In genomic region chr11:89804822-89805221, GRCm38 (mm10) we compare ENCODE assay signal across 16 mouse cellular contexts. TPM values are rescaled to one million over a fixed set of nuclear protein-coding genes. Genes with fewer than 3 reads are reported as not detected.
DNase-seq lines count a peak whose midpoint lies in the region; ATAC-seq and TF ChIP-seq lines count a peak whose summit lies in the region.
"Had no signal": no experiment of that assay in that cellular context is flagged by ENCODE, and none has a peak within 500 bp of the region (broad histone marks: within the 10 kb centered on the region; RNA-seq: fewer than 3 reads in every experiment).

No protein-coding gene starts in this region.

- no peak overlapping the region for H3K9ac ChIP-seq in heart, embryonic 13.5 days
- H3K9ac ChIP-seq in neural tube, embryonic 11.5 days (ENCODE audit: low read length), result no peak overlapping the region
- no peak overlapping the region for H3K9ac ChIP-seq in hindbrain, postnatal 0 days (replicated peaks; ENCODE audit: low read length)
- H3K9ac ChIP-seq: intestine, embryonic 15.5 days; liver, embryonic 14.5 days had no signal

- WGBS in heart, embryonic 13.5 days, result 12% methylated on average over 5 of the region's 5 CpGs
- WGBS in neural tube, embryonic 11.5 days, result 67% methylated on average over 5 of the region's 5 CpGs
- WGBS in hindbrain, postnatal 0 days, result 34% methylated on average over 5 of the region's 5 CpGs

- peaks cover 15% of the 10 kb centered on the region for H3K4me1 ChIP-seq in heart, embryonic 13.5 days
- no peaks in the 10 kb centered on the region for H3K4me1 ChIP-seq in neural tube, embryonic 11.5 days (ENCODE audit: control insufficient read depth, insufficient read depth, low read length)
- 0 out of 2 replicates have a peak, but pooled peaks cover 6% of the 10 kb centered on the region for H3K4me1 ChIP-seq in hindbrain, postnatal 0 days (ENCODE audit: insufficient read depth, low read length)

- H3K4me2 ChIP-seq in heart, embryonic 13.5 days, result peak overlapping the region; percentile 50
- H3K4me2 ChIP-seq in neural tube, embryonic 11.5 days (ENCODE audit: low read depth), result no peak overlapping the region
- no peak overlapping the region for H3K4me2 ChIP-seq in hindbrain, postnatal 0 days (ENCODE audit: low read depth, low read length)
- H3K4me2 ChIP-seq: intestine, embryonic 15.5 days had no signal

- peak overlapping the region; percentile 13; the same call in 1 of the 2 replicates for H3K4me3 ChIP-seq in heart, embryonic 13.5 days
- H3K4me3 ChIP-seq in neural tube, embryonic 11.5 days (ENCODE audit: low read depth, low read length), result no peak overlapping the region
- no peak overlapping the region for H3K4me3 ChIP-seq in hindbrain, postnatal 0 days (ENCODE audit: low read length)
- H3K4me3 ChIP-seq: erythroblast, embryonic 14.5 days; intestine, embryonic 15.5 days had no signal

- H3K27ac ChIP-seq in heart, embryonic 13.5 days (replicated peaks), result no peak overlapping the region
- no peak overlapping the region for H3K27ac ChIP-seq in neural tube, embryonic 11.5 days (ENCODE audit: low read depth, low read length)
- H3K27ac ChIP-seq in hindbrain, postnatal 0 days, result peak overlapping the region; percentile 36; the same call in 1 of the 2 replicates
- H3K27ac ChIP-seq: intestine, embryonic 15.5 days; liver, embryonic 14.5 days had no signal

- H3K27me3 ChIP-seq in heart, embryonic 13.5 days (replicated peaks), result peaks cover 5% of the 10 kb centered on the region; the same call in 1 of the 2 replicates
- H3K27me3 ChIP-seq in neural tube, embryonic 11.5 days (ENCODE audit: control insufficient read depth, insufficient read depth, low read length), result no peaks in the 10 kb centered on the region
- no peaks in the 10 kb centered on the region for H3K27me3 ChIP-seq in hindbrain, postnatal 0 days (ENCODE audit: insufficient read depth, low read length)
- H3K27me3 ChIP-seq: intestine, embryonic 15.5 days had no signal

- no peak for ATAC-seq in heart, embryonic 13.5 days (ENCODE audit: extremely low read depth, insufficient number of reproducible peaks, low FRiP score, low TSS enrichment)
- ATAC-seq in neural tube, embryonic 11.5 days (ENCODE audit: insufficient read depth, low FRiP score, low TSS enrichment), result no peak
- no peak for ATAC-seq in hindbrain, postnatal 0 days
- ATAC-seq: intestine, embryonic 15.5 days had no signal

- no peak for TF ChIP-seq CTCF in hindbrain, postnatal 0 days (IDR thresholded peaks at IDR 0.05; ENCODE audit: low read depth)

- no peak for DNase-seq in heart, postnatal 4 days
- DNase-seq in neural tube, embryonic 11.5 days (ENCODE audit: low spot score), result peak; percentile 11
- DNase-seq in neural tube, embryonic 10.5 days (ENCODE audit: extremely low spot score, low spot score), result no peak
- peak; percentile 51 for DNase-seq in hindbrain, postnatal 0 days (ENCODE audit: low spot score)
- peak; percentile 29 for DNase-seq in retina, postnatal 1 day
- DNase-seq in c-Kit-positive CD71-positive TER-119-positive erythroid progenitor cells, embryonic 14.5 days (ENCODE audit: low spot score), result no peak
- no peak for DNase-seq in spleen, postnatal 14 days (ENCODE audit: low spot score in 2 of 2)
- DNase-seq: adrenal gland, adult 2 months; cerebellum, postnatal 36 days; gastrocnemius, postnatal 10 days; kidney, postnatal 4 days; right cerebral cortex, postnatal 4 days had no signal

- H3K36me3 ChIP-seq in heart, embryonic 13.5 days, result no peaks in the 10 kb centered on the region
- no peaks in the 10 kb centered on the region for H3K36me3 ChIP-seq in neural tube, embryonic 11.5 days (ENCODE audit: control insufficient read depth, insufficient read depth, low read length)
- H3K36me3 ChIP-seq in hindbrain, postnatal 0 days (ENCODE audit: insufficient read depth, low read length), result no peaks in the 10 kb centered on the region
- H3K36me3 ChIP-seq: intestine, embryonic 15.5 days had no signal

- H3K9me3 ChIP-seq in heart, embryonic 13.5 days, result no peaks in the 10 kb centered on the region
- no peaks in the 10 kb centered on the region for H3K9me3 ChIP-seq in neural tube, embryonic 11.5 days (ENCODE audit: control insufficient read depth, low read length)
- no peaks in the 10 kb centered on the region for H3K9me3 ChIP-seq in hindbrain, postnatal 0 days (ENCODE audit: low read length)
- H3K9me3 ChIP-seq: intestine, embryonic 15.5 days had no signal

RNA-seq across cellular contexts. Expression of gene Ankfn1, which starts 27.4 kb away (rescaled TPM):
- 0.04 TPM in 1 of 2 replicates, not detected in the other for polyA plus RNA-seq in heart, embryonic 13.5 days (2015; fragmentation: Nextera tagmentation; extraction: Ambion mirVana)
- not detected for total RNA-seq in heart, postnatal 4 days (2021)
- polyA plus RNA-seq in neural tube, embryonic 11.5 days (2014; fragmentation: Nextera tagmentation; extraction: Ambion mirVana), result 0.62 and 1.2 TPM in 2 replicates
- 15.3 and 17.6 TPM in 2 replicates for total RNA-seq in hindbrain, postnatal 0 days (2014; rRNA removed)
- polyA plus RNA-seq in hindbrain, postnatal 0 days (2015; fragmentation: Nextera tagmentation; extraction: Ambion mirVana), result 2.4 and 3.0 TPM in 2 replicates
- polyA plus RNA-seq: erythroblast, embryonic 14.5 days; liver, embryonic 14.5 days had no signal

Comparison
In these comparisons a context has a peak if more than half of its experiments do, and no peak if none do; other contexts are left out.
1. DNase-seq: peak in neural tube, embryonic 11.5 days (single experiment), hindbrain, postnatal 0 days (single experiment) and retina, postnatal 1 day (single experiment); none in heart, postnatal 4 days (single experiment), neural tube, embryonic 10.5 days (single experiment), c-Kit-positive CD71-positive TER-119-positive erythroid progenitor cells, embryonic 14.5 days (single experiment) and spleen, postnatal 14 days (0 of 2).